Mouse (Mus musculus) ovary, adult 2 months (tissue): Measurements from ENCODE around the gene Plg. TPM values are rescaled to one million over a fixed set of nuclear protein-coding genes. Genes with fewer than 3 reads are reported as not detected.

Experiments used
- polyA plus RNA-seq: library from polyadenylated mRNA; depleted of rRNA; stranded (reverse); fragments of >200 nt; gene quantifications from 2 replicates; pipeline ENCODE4 v1.2.3, GENCODE M21; 2012; rRNA removed

Plg gene
- polyA plus RNA-seq = 0.11 and 0.85 TPM in 2 replicates

GRCm38 (mm10) chr17:12377981-12378705, at the start of gene Plg:
Gene Plg, plus strand, starts transcription at chr17:12378608.

Other genes starting within 250 kb of the Plg start
- 84.9 and 104 TPM in 2 replicates for gene Map3k4, start 59.8 kb upstream of the Plg start, polyA plus RNA-seq
- gene Slc22a3, start 129.1 kb downstream of the Plg start, polyA plus RNA-seq = 15.7 and 17.5 TPM in 2 replicates
- gene Slc22a2, start 205.5 kb downstream of the Plg start, polyA plus RNA-seq = 0.06 and 0.17 TPM in 2 replicates